Mouse (Mus musculus): ENCODE measurements around the gene Wdr64.

Wdr64 gene

GRCm38 (mm10) chr1:175698293-175698692 lies at the start of gene Wdr64:
TSS of gene Wdr64 (plus strand) at chr1:175698593.
- DNase-seq, result no peak

- DNase-seq, result no peak
Measured at GRCm38 (mm10) chr1:175648615-175649014, 49.8 kb upstream of the Wdr64 start.

- DNase-seq, result no peak
Measured at GRCm38 (mm10) chr1:175659900-175660299, 38.5 kb upstream of the Wdr64 start.

GRCm38 (mm10) chr1:175668666-175669405 lies 29.6 kb upstream of the Wdr64 start:
- peak; percentile 23 for DNase-seq

- DNase-seq, result no peak
Measured at GRCm38 (mm10) chr1:175669456-175669855, 28.9 kb upstream of the Wdr64 start.

- DNase-seq, result no peak
Measured at GRCm38 (mm10) chr1:175670042-175670441, 28.4 kb upstream of the Wdr64 start.

GRCm38 (mm10) chr1:175671626-175672025 lies 26.8 kb upstream of the Wdr64 start:
- DNase-seq, result no peak

- DNase-seq, result no peak
Measured at GRCm38 (mm10) chr1:175673563-175674325, 24.6 kb upstream of the Wdr64 start.

- no peak for DNase-seq
Measured at GRCm38 (mm10) chr1:175675116-175675515, 23.3 kb upstream of the Wdr64 start.

GRCm38 (mm10) chr1:175677459-175677858 lies 20.9 kb upstream of the Wdr64 start:
- no peak for DNase-seq

GRCm38 (mm10) chr1:175680995-175681394 lies 17.4 kb upstream of the Wdr64 start:
- no peak for DNase-seq

- no peak for DNase-seq
Measured at GRCm38 (mm10) chr1:175691686-175692245, 6.6 kb upstream of the Wdr64 start.

GRCm38 (mm10) chr1:175692246-175692996 lies 6.0 kb upstream of the Wdr64 start, which contains the start of the genes Opn3 and Chml:
TSS of gene Opn3 (minus strand) at chr1:175692776.
TSS of gene Chml (minus strand) at chr1:175692901.
- peak; percentile 98 for DNase-seq

GRCm38 (mm10) chr1:175692997-175693361 lies 5.4 kb upstream of the Wdr64 start:
- DNase-seq, result no peak

- no peak for DNase-seq
Measured at GRCm38 (mm10) chr1:175693429-175693960, 4.9 kb upstream of the Wdr64 start.

- no peak for DNase-seq
Measured at GRCm38 (mm10) chr1:175699375-175699774, 982 bp downstream of the Wdr64 start.

- no peak for DNase-seq
Measured at GRCm38 (mm10) chr1:175699796-175700195, 1.4 kb downstream of the Wdr64 start.

GRCm38 (mm10) chr1:175701145-175701544 lies 2.8 kb downstream of the Wdr64 start:
- no peak for DNase-seq

- no peak for DNase-seq
Measured at GRCm38 (mm10) chr1:175707599-175707998, 9.2 kb downstream of the Wdr64 start.

- no peak for DNase-seq
Measured at GRCm38 (mm10) chr1:175708013-175708412, 9.6 kb downstream of the Wdr64 start.

GRCm38 (mm10) chr1:175712338-175712909 lies 14.0 kb downstream of the Wdr64 start:
- DNase-seq, result no peak

GRCm38 (mm10) chr1:175716832-175717231 lies 18.4 kb downstream of the Wdr64 start:
- DNase-seq, result no peak
